Mouse (Mus musculus) lung, adult 2 months (tissue): Measurements from ENCODE around the gene Acap3.
A peak's percentile ranks its signal among the peaks of the same experiment; 100 is the strongest.

Experiments used
- CTCF ChIP-seq: fragments of 200-500 bp; IDR thresholded peaks from 2 replicates; pipeline ENCODE4 v1.5.1; 2011; ENCODE audit warnings: mild to moderate bottlenecking, low read length, control low read depth; ENCODE audit not compliant: insufficient read depth
- POLR2A ChIP-seq: fragments of 200-500 bp; IDR thresholded peaks from 2 replicates; pipeline ENCODE4 v1.6.1; 2011; ENCODE audit warnings: low read depth, mild to moderate bottlenecking, control low read depth, low read length, borderline replicate concordance; ENCODE audit errors: extremely low read depth

- TF ChIP-seq CTCF (no peak), POLR2A (peak; percentile 23; the same call in 1 of the 2 replicates)
These were observed at the start of gene Acap3, which contains the start of gene Pusl1 for GRCm38 (mm10) chr4:155891551-155892001.
